Mouse (Mus musculus): ENCODE data around the gene Ldhb.

DNA sequence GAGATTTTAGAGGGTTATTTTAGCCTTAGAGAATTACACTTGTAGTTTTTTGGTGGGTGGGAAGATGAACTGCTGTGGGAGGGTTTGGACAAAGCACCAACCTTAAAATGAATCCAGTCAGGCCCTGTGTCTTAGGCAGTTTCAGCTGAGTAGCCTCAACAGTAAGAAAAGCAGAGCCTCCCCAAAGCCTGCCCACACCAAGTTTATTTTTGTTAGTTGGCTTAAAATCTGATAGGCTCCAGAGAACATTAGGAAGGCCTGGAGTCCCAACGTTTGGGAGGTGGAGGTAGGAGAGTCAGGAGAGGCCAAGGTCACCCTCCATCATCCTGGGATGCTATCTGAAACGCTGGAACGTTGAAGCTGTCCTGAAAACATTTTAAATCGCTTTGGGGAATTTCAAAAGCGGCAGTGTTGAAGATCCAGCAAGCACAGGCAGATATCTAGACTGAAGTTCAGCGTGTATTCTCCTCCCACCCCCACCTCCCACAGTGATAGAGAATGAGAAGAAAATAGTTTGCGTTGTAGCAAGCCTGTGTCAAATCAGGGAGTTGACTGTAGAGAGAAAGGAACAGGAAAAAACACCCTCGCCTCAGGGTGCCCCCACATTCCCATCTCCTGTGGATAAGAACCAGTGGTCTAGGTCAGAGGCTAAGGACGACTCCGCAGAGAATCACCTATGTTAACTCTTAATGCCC lies 1.3 kb downstream of the Ldhb start:
- no peak for TF ChIP-seq CTCF (IDR thresholded peaks at IDR 0.05; ENCODE audit: low read depth, low read length)
- no peak for TF ChIP-seq POLR2A (IDR thresholded peaks at IDR 0.05; ENCODE audit: borderline replicate concordance, low read depth, low read length)

Data from bone marrow macrophage, adult 2 months (primary cell).